Mouse (Mus musculus) right cerebral cortex, postnatal 25 days (tissue): ENCODE results near the gene Cisd2.

Source experiments
- DNase-seq: peaks from one replicate; pipeline ENCODE4 v3.0.0; 2022

Gene Cisd2

GRCm38 (mm10) chr3:135409219-135409618 lies 14.5 kb downstream of the Cisd2 start:
- DNase-seq, result no peak

DNA sequence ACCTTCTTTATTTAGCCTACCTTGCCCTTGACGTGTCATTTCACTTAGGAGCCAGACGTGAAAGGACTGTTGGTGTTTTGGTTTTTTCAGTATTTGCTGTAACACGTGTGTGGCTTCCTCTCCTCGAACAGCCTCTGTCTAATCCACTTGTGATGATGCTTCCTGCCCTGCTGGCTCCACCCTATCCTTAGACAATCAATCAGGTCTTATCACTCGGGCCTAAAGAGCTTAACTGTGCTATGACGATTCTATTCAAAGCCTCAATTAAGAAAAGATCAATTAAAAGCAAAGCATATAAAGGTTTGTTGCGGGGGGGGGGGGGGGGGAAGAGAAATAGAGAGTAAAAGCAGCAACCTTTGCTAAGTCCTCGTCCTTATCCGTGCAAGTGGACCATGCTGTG lies 16.4 kb downstream of the Cisd2 start:
- DNase-seq, result no peak

GRCm38 (mm10) chr3:135404599-135404998 lies 19.1 kb downstream of the Cisd2 start:
- no peak for DNase-seq

DNA sequence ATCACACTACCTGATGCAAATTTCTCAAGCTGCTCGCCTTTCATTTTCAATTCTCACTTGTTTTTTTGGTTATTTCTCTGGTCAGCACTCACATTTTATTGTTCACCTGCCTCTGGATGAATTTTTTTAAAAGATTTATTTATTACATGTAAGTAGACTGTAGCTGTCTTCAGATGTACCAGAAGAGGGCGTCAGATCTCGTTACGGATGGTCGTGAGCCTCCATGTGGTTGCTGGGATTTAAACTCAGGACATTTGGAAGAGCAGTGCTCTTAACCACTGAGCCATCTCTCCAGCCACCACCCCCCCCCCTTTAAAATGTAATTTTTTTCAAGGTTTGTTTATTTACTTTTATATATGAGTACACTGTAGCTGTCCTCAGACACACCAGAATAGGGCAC lies 19.9 kb downstream of the Cisd2 start:
- no peak for DNase-seq

GRCm38 (mm10) chr3:135403211-135403610 lies 20.5 kb downstream of the Cisd2 start:
- DNase-seq, result no peak

- DNase-seq, result peak; percentile 74
These were observed 21.5 kb downstream of the Cisd2 start for GRCm38 (mm10) chr3:135402201-135402658.

GRCm38 (mm10) chr3:135397112-135397511 lies 26.6 kb downstream of the Cisd2 start:
- DNase-seq, result no peak

DNA sequence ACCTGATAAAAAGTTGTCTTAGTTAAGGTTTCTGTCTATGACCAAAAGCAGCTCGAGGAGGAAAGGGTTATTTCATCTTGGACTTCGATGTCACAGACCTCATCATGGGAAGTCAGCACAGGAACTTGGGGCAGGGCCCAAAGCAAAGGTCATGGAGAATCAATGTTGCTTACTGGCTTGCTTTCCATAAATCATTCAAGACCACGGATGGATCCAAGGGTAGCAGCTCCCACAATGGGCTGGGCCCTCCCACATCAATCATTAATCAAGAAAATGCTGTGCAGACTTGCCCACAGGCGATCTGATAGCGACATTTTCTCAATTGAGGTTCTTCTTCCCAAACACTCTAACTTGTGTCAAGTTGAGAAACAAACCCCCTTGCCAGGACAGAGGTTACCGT lies 27.6 kb downstream of the Cisd2 start:
- DNase-seq, result no peak

DNA sequence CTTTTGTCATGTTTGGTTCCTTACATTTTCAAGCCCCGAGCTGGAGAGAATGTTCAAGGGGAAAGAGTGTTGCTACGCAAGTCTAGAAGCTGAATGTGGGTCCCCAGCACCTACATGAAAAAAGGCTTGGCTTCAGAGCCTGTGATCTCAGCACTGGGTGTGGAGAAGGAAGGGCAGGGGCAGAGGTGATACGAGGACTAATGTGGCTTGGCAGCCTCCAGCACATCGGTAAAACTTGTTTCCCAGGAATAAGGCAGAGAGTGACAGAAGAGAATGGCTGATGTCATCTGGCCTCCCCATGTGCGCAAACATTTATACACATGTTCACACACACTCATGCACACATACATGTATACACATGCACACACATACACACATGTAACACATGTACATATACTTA lies 28.6 kb downstream of the Cisd2 start:
- DNase-seq, result no peak

DNA sequence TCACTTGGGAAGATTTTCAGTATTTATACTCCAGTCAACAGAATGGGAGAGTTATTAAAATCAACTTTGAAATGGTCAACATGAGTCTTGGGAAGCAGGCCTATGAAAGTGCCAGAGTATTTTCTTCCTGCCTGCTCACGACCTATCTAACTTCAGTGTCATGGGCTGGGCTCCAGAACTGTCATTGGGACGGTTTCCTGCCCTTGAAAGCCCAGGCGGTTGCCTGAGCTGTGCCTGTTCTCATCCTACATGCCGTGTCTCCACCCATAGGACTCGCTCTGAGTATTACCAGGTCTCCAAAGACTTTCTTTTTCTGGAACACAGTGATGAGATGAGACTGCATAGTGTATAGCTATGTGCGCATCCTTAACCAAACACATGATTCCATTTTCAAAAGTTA lies 30.5 kb downstream of the Cisd2 start:
- DNase-seq, result no peak

GRCm38 (mm10) chr3:135379868-135380267 lies 43.9 kb downstream of the Cisd2 start:
- no peak for DNase-seq

DNA sequence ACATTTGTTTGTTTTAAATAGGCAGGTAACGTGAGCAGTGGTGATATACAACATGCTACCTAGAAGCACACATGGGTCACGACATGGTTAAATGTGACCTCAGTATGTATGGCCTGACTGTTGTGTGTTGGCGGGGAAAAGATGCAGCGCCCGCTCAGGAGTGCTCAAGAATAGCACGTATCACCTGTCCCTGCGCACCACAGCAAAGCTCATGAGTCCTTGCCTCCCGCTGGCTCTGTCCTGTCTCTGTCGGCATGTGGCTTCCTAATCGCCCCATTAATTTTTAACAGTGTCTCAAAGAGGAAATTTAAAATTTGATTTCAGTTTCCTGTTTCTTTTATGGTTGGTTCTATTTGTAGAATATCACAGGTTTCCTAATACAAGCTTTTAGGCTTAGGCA lies 46.3 kb downstream of the Cisd2 start:
- no peak for DNase-seq

DNA sequence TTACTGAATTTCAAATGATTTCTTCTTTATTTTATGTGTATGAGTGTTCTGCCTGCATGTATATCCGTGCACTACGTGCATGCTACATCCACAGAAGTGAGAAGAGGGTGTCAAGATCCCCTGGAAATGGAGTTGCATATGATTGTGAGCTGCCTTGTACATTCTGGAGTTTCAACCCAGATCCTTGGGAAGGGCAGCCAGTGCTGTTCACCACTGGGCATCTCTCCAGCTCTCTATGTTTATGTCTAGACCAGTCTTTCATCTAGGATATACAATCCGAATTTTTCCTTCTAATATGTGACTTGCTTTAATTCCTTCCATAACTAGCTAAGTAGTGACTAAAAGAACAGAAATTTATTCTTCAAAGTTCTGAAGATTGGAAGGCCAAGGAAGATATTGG lies 47.9 kb downstream of the Cisd2 start:
- DNase-seq, result no peak

DNA sequence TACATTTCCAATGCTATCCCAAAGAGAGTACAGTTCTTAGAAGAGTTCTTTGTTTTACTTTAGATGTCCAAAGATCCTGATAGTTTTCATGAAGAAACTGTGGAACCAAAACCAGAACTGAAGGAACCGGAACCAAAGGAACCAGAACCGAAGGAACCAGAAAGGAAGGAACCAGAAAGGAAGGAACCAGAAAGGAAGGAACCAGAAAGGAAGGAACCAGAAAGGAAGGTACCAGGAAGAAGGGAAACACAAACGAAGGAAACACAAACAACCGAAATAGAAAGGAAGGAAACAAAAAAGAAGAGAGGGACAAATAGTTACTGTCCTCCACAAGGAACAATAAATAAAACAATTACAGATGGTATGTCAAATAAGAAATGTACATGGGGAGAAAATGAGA lies 66.3 kb downstream of the Cisd2 start:
- no peak for DNase-seq
